Mouse (Mus musculus): ENCODE measurements at regions not wholly inside any gene's neighbourhood (a gene's known extent, or its start where the extent isn't known, plus 50 kb on each side); places are given as distances from the start of the nearest gene placed in this dataset.
A peak's percentile ranks its signal among the peaks of the same experiment; 100 is the strongest.

GRCm38 (mm10) chr5:112153675-112154085 is 98.6 kb downstream of the Cryba4 start:
- Histone ChIP-seq H3K4me3 (ENCODE audit: low read depth, low read length) (peak overlapping the region; percentile 21), H3K4me2 (peak overlapping the region; percentile 47), H3K9ac (ENCODE audit: low read length) (peak overlapping the region; percentile 62), H3K36me3 (ENCODE audit: control insufficient read depth, insufficient read depth, low read length) (no peaks in the 10 kb centered on the region), H3K9me3 (ENCODE audit: control insufficient read depth, low read length) (no peaks in the 10 kb centered on the region), H3K27ac (ENCODE audit: low read depth, low read length) (no peak overlapping the region), H3K27me3 (ENCODE audit: control insufficient read depth, insufficient read depth, low read length) (peaks cover 11% of the 10 kb centered on the region), H3K4me1 (ENCODE audit: control insufficient read depth, insufficient read depth, low read length) (peaks cover 5% of the 10 kb centered on the region; the same call in 1 of the 2 replicates)
- under 1% methylated on average over 39 of the region's 39 CpGs for WGBS
- DNase-seq (ENCODE audit: low spot score, missing footprints) (peak; percentile 99), ATAC-seq (ENCODE audit: low FRiP score) (peak; percentile 93)

DNA sequence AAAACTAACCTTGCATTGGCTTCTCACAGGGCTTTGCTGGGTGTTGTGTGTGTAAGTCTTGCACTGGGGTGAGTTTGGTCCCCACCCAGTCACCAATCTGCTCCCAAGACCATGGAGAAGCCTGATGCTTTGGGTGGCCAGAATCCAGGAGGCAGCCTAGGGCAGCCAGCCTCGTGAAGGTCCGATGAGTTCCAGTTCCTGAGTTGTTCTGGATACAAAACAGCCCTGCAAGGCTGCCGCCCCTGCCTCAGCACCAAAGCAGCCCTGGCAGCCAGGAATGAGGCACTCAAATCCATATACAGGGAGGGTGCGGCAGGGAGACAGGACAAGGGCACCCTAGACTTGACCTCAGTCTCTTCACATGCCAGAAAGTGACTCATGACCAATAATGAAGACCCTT is 97.7 kb downstream of the Cryba4 start:
- ATAC-seq (ENCODE audit: low FRiP score) (no peak), DNase-seq (ENCODE audit: low spot score, missing footprints) (no peak)
- Histone ChIP-seq H3K9ac (ENCODE audit: low read length) (no peak overlapping the region), H3K9me3 (ENCODE audit: control insufficient read depth, low read length) (no peaks in the 10 kb centered on the region), H3K4me2 (no peak overlapping the region), H3K36me3 (ENCODE audit: control insufficient read depth, insufficient read depth, low read length) (no peaks in the 10 kb centered on the region), H3K27ac (ENCODE audit: low read depth, low read length) (no peak overlapping the region), H3K27me3 (ENCODE audit: control insufficient read depth, insufficient read depth, low read length) (peaks cover 11% of the 10 kb centered on the region), H3K4me3 (ENCODE audit: low read depth, low read length) (no peak overlapping the region), H3K4me1 (ENCODE audit: control insufficient read depth, insufficient read depth, low read length) (peaks cover 5% of the 10 kb centered on the region; the same call in 1 of the 2 replicates)
- WGBS, result 72% methylated on average over 4 of the region's 4 CpGs

DNA sequence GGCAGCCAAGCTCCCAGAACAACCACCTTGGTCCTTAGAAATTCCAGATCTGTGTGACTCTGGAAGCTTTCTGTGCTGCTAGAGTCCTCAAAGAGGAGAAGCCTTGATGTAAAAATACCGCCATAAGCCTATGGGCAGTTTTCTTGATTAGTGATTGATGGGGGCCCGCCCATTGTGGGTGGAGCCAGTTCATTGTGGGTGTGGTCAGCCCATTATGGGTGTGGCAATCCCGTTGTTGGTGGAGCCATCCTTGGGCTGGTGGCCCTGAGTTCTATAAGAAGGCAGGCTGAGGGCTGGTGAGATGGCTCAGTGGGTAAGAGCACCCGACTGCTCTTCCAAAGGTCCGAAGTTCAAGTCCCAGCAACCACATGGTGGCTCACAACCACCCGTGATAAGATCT is 97.3 kb downstream of the Cryba4 start:
- Histone ChIP-seq H3K4me3 (ENCODE audit: low read depth, low read length) (no peak overlapping the region), H3K27me3 (ENCODE audit: control insufficient read depth, insufficient read depth, low read length) (peaks cover 11% of the 10 kb centered on the region), H3K27ac (ENCODE audit: low read depth, low read length) (no peak overlapping the region), H3K9ac (ENCODE audit: low read length) (no peak overlapping the region), H3K4me1 (ENCODE audit: control insufficient read depth, insufficient read depth, low read length) (peaks cover 5% of the 10 kb centered on the region; the same call in 1 of the 2 replicates), H3K4me2 (no peak overlapping the region), H3K36me3 (ENCODE audit: control insufficient read depth, insufficient read depth, low read length) (no peaks in the 10 kb centered on the region), H3K9me3 (ENCODE audit: control insufficient read depth, low read length) (no peaks in the 10 kb centered on the region)
- DNase-seq (ENCODE audit: low spot score, missing footprints) (no peak), ATAC-seq (ENCODE audit: low FRiP score) (no peak)
- WGBS, result 79% methylated on average over 6 of the region's 6 CpGs

DNA sequence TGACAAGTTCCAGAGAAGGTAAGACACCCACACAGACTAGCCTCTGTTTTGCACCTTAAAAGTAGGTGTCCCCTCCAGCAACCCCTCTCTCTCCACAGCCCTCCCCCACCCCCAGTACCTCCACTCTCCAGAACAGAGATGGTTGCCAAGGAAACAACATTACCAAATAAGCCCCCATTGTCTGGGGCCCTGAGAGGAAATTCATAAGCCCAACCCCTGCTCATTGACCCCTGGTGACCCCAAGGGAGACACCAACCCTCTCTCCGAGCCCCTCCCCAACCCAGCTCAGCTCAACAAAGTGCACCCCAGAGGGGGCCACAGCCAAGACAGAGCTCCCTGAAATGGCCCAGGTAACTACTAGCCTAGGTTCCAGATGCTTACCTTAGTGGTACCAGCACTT is 96.3 kb downstream of the Cryba4 start:
- H3K27ac ChIP-seq (ENCODE audit: low read depth, low read length), result no peak overlapping the region

GRCm38 (mm10) chr5:112166410-112167175 is 85.7 kb downstream of the Cryba4 start:
- DNase-seq (ENCODE audit: low spot score, missing footprints) (peak; percentile 92), ATAC-seq (ENCODE audit: low FRiP score) (peak; percentile 85)
- 8% methylated on average over 11 of the region's 11 CpGs for WGBS
- Histone ChIP-seq H3K9ac (ENCODE audit: low read length) (no peak overlapping the region), H3K4me2 (no peak overlapping the region), H3K9me3 (ENCODE audit: control insufficient read depth, low read length) (no peaks in the 10 kb centered on the region), H3K27ac (ENCODE audit: low read depth, low read length) (0 out of 2 replicates have a peak overlapping the region, but pooled peaks have one; percentile 57), H3K27me3 (ENCODE audit: control insufficient read depth, insufficient read depth, low read length) (peaks cover 10% of the 10 kb centered on the region; the same call in 1 of the 2 replicates), H3K4me1 (ENCODE audit: control insufficient read depth, insufficient read depth, low read length) (peaks cover 23% of the 10 kb centered on the region), H3K4me3 (ENCODE audit: low read depth, low read length) (no peak overlapping the region), H3K36me3 (ENCODE audit: control insufficient read depth, insufficient read depth, low read length) (no peaks in the 10 kb centered on the region)

More for the DNA sequence above, 96.3 kb downstream of the Cryba4 start:
- ATAC-seq (ENCODE audit: low FRiP score), result no peak
- no peak for DNase-seq (ENCODE audit: low spot score, missing footprints)
- WGBS, result 29% methylated on average over 1 of the region's 1 CpGs
- peaks cover 5% of the 10 kb centered on the region; the same call in 1 of the 2 replicates for H3K4me1 ChIP-seq (ENCODE audit: control insufficient read depth, insufficient read depth, low read length)
- H3K9ac ChIP-seq (ENCODE audit: low read length), result no peak overlapping the region
- H3K9me3 ChIP-seq (ENCODE audit: control insufficient read depth, low read length), result no peaks in the 10 kb centered on the region
- no peak overlapping the region for H3K4me2 ChIP-seq
- H3K4me3 ChIP-seq (ENCODE audit: low read depth, low read length), result no peak overlapping the region
- H3K36me3 ChIP-seq (ENCODE audit: control insufficient read depth, insufficient read depth, low read length), result no peaks in the 10 kb centered on the region
- peaks cover 13% of the 10 kb centered on the region for H3K27me3 ChIP-seq (ENCODE audit: control insufficient read depth, insufficient read depth, low read length)

- Histone ChIP-seq H3K4me1 (ENCODE audit: control insufficient read depth, insufficient read depth, low read length) (peaks cover 18% of the 10 kb centered on the region), H3K4me2 (no peak overlapping the region), H3K27ac (ENCODE audit: low read depth, low read length) (no peak overlapping the region), H3K27me3 (ENCODE audit: control insufficient read depth, insufficient read depth, low read length) (peaks cover 9% of the 10 kb centered on the region; the same call in 1 of the 2 replicates), H3K36me3 (ENCODE audit: control insufficient read depth, insufficient read depth, low read length) (no peaks in the 10 kb centered on the region), H3K4me3 (ENCODE audit: low read depth, low read length) (no peak overlapping the region), H3K9ac (ENCODE audit: low read length) (no peak overlapping the region), H3K9me3 (ENCODE audit: control insufficient read depth, low read length) (no peaks in the 10 kb centered on the region)
- ATAC-seq (ENCODE audit: low FRiP score), result no peak
- 46% methylated on average over 10 of the region's 10 CpGs for WGBS
- DNase-seq (ENCODE audit: low spot score, missing footprints), result no peak
These were observed 84.5 kb downstream of the Cryba4 start for GRCm38 (mm10) chr5:112167790-112168189.

- Histone ChIP-seq H3K27ac (ENCODE audit: low read depth, low read length) (no peak overlapping the region), H3K36me3 (ENCODE audit: control insufficient read depth, insufficient read depth, low read length) (no peaks in the 10 kb centered on the region), H3K4me3 (ENCODE audit: low read depth, low read length) (no peak overlapping the region), H3K9ac (ENCODE audit: low read length) (no peak overlapping the region), H3K4me2 (no peak overlapping the region), H3K9me3 (ENCODE audit: control insufficient read depth, low read length) (no peaks in the 10 kb centered on the region), H3K4me1 (ENCODE audit: control insufficient read depth, insufficient read depth, low read length) (peaks cover 11% of the 10 kb centered on the region), H3K27me3 (ENCODE audit: control insufficient read depth, insufficient read depth, low read length) (no peaks in the 10 kb centered on the region)
- 94% methylated on average over 2 of the region's 2 CpGs for WGBS
- ATAC-seq (ENCODE audit: low FRiP score) (no peak), DNase-seq (ENCODE audit: low spot score, missing footprints) (no peak)
These were observed 81.0 kb downstream of the Cryba4 start for GRCm38 (mm10) chr5:112171325-112171724.

DNA sequence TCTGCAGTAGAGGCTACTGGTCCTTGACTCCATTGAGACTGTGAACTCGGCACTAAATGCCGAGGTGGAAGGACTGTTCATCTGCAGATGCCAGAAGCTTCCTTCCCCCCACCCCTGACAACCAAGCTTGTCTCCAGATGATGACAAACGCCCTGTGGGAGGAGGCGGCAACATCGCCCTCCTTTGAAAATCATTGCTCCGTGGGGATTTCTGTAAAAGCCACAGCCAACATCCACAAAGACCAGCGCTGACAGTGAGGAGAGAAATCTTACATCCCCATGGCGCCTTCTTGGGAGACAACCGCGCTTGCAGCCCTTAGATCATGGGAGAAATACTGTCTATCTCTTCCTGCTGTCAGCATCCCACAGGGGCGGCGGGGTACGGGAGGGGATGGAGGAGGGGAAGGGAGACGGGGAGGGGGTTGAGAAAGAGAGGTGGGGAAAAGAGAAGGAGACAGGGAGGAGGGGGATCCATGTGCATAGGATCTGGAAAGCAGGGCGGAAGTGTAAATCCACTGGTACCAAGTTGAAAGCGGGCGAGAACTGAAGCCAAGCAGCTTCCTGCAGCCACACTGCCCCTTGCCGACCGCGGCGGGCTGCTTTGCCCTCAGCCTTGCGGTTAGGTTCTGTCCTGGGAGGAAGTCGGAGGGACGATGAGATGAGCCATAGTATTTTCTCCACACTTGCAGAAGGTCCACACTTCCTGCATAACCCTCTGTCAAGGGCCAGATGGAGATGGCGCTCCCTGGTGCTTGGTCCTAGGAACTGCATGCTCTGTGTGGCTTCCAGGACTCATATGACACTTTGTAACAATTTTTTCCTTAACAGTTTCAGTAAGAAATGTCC is 72.9 kb downstream of the Cryba4 start:
- WGBS, result 34% methylated on average over 25 of the region's 25 CpGs
- ATAC-seq (ENCODE audit: low FRiP score) (no peak), DNase-seq (ENCODE audit: low spot score, missing footprints) (peak; percentile 90)
- Histone ChIP-seq H3K9me3 (ENCODE audit: control insufficient read depth, low read length) (no peaks in the 10 kb centered on the region), H3K4me2 (peak overlapping the region; percentile 26; the same call in 1 of the 2 replicates), H3K36me3 (ENCODE audit: control insufficient read depth, insufficient read depth, low read length) (no peaks in the 10 kb centered on the region), H3K4me3 (ENCODE audit: low read depth, low read length) (0 out of 2 replicates have a peak overlapping the region, but pooled peaks have one; percentile 6), H3K4me1 (ENCODE audit: control insufficient read depth, insufficient read depth, low read length) (peaks cover 8% of the 10 kb centered on the region), H3K27ac (ENCODE audit: low read depth, low read length) (no peak overlapping the region), H3K9ac (ENCODE audit: low read length) (peak overlapping the region; percentile 14; the same call in 1 of the 2 replicates), H3K27me3 (ENCODE audit: control insufficient read depth, insufficient read depth, low read length) (no peaks in the 10 kb centered on the region)

- no peaks in the 10 kb centered on the region for H3K36me3 ChIP-seq (ENCODE audit: control insufficient read depth, insufficient read depth, low read length)
- H3K27ac ChIP-seq (ENCODE audit: low read depth, low read length), result no peak overlapping the region; the same call in 1 of the 2 replicates
- no peaks in the 10 kb centered on the region for H3K27me3 ChIP-seq (ENCODE audit: control insufficient read depth, insufficient read depth, low read length)
- DNase-seq (ENCODE audit: low spot score, missing footprints) (peak; percentile 95), ATAC-seq (ENCODE audit: low FRiP score) (no peak)
- no peaks in the 10 kb centered on the region for H3K9me3 ChIP-seq (ENCODE audit: control insufficient read depth, low read length)
- no peak overlapping the region for H3K4me2 ChIP-seq
- no peak overlapping the region for H3K4me3 ChIP-seq (ENCODE audit: low read depth, low read length)
- 43% methylated on average over 8 of the region's 8 CpGs for WGBS
- H3K4me1 ChIP-seq (ENCODE audit: control insufficient read depth, insufficient read depth, low read length), result peaks cover 8% of the 10 kb centered on the region
- no peak overlapping the region for H3K9ac ChIP-seq (ENCODE audit: low read length)
These were observed 69.5 kb downstream of the Cryba4 start for GRCm38 (mm10) chr5:112182775-112183174.
